Mouse (Mus musculus): ENCODE results near the gene Gm49387. TPM values are rescaled to one million over a fixed set of nuclear protein-coding genes. Genes with fewer than 3 reads are reported as not detected.
A peak's percentile ranks its signal among the peaks of the same experiment; 100 is the strongest.

Gm49387 gene
- polyA plus RNA-seq, 1 experiment from 2014 or later = 0.15 TPM

DNA sequence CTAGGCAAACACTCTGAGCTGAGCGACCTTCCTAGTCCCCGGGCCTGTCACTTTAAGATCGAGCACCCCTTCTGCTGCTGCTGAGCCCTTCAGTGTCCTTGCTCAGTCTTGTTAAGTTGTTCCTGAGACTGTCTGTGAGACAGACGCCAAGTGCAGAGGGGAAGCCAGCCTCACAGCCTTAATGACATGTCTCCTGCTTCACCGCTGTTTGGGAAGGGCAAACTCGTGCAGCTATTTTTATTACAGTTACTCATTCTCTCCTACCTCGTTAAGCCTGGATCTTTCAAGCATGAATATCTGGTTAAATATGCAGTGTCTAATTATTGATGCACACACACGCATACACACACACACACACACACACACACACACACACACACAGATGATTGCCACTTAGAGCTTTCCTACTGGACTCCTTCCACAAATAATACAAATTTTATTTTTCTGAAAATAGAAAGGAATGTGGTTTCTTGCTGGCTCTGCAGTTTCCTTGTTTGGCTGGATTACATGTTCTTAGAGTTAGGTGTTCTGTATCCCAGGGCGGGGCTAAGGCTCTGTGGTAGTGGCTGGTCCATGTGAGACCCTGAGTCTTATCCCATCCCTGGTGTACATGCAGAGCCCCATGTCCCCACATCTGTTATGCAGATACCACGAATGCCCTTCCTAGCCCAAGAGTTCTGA lies 19.0 kb upstream of the Gm49387 start:
- H3K27ac ChIP-seq = peak overlapping the region; percentile 9; the same call in 1 of the 2 replicates
- no peak overlapping the region for H3K9ac ChIP-seq
- H3K4me3 ChIP-seq = no peak overlapping the region
- H3K4me2 ChIP-seq (replicated peaks) = no peak overlapping the region
- no peaks in the 10 kb centered on the region for H3K36me3 ChIP-seq
- peaks cover 59% of the 10 kb centered on the region for H3K4me1 ChIP-seq
- 53% methylated on average over 10 of the region's 10 CpGs for WGBS
- no peak for ATAC-seq (ENCODE audit: low FRiP score, low read depth)
- no peaks in the 10 kb centered on the region for H3K9me3 ChIP-seq
- no peaks in the 10 kb centered on the region for H3K27me3 ChIP-seq (replicated peaks)

DNA sequence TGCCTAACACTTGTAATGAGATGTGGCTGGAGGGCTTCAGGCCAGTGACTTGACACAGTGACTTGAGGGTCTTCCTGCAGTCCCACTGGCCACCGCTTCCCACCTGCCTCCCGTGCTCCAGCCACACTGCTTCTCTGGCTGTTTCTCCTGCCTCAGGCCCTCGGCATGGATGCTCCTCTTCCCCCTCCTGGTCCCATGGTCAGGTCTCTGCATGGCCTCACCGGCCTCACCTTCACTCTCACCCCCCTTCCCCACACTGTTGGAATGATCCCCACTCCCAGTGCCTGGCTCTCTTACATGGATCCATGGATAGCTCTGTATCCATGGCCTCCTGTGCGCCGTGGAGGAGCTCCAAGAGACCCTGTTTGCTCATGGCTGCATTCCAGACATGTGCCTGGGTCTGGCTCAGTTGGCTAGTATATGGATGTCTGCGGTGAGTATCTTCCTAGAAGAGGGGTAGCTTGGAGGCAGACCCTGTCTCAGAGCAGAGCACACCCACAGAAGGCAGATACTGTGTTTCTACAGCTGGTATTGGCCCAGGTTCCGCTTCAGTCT lies 17.5 kb upstream of the Gm49387 start:
- Histone ChIP-seq H3K4me2 (replicated peaks) (no peak overlapping the region), H3K36me3 (no peaks in the 10 kb centered on the region), H3K27me3 (replicated peaks) (no peaks in the 10 kb centered on the region), H3K9me3 (no peaks in the 10 kb centered on the region), H3K4me3 (no peak overlapping the region), H3K9ac (no peak overlapping the region), H3K27ac (no peak overlapping the region), H3K4me1 (peaks cover 45% of the 10 kb centered on the region)
- no peak for ATAC-seq (ENCODE audit: low FRiP score, low read depth)
- 96% methylated on average over 8 of the region's 8 CpGs for WGBS

DNA sequence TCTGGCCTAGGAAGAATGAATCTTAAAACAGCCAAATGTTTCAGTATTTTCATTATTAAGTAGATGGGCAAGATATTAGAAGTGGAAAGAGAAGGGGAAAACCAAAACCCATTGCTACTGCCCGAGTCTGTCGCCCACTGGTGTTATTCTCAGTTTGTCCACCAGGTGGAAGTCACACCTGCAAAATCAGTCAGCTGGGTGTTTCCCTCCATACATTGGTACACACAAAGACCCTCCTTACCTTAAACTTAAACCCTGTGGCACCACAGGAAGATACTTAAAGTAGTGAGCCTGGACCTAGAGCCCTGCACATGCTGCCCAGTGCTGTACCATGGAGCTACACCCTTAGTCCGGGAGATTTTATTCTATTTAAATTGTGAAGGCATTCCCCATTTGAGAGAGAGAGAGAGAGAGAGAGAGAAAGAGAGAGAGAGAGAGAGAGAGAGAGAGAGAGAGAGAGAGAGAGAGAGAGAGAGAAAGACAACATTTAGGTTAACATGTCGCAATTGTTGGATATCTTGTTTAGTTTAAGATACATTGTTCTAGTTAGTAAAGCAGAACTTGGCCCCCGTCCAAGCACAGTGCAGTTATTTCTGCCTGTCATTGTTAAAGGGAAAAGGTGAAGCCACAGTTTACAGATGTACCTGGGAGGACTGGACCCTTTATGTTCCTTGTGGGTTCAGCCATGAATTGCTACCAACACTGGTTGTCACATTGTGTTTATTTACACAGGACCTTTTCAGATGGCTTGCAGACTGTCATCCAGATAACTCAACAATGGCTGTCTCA lies 16.4 kb upstream of the Gm49387 start:
- Histone ChIP-seq H3K4me1 (peaks cover 34% of the 10 kb centered on the region), H3K27ac (no peak overlapping the region), H3K36me3 (no peaks in the 10 kb centered on the region), H3K4me3 (no peak overlapping the region), H3K4me2 (replicated peaks) (no peak overlapping the region), H3K9ac (no peak overlapping the region), H3K27me3 (replicated peaks) (no peaks in the 10 kb centered on the region), H3K9me3 (no peaks in the 10 kb centered on the region)
- 54% methylated on average over 5 of the region's 5 CpGs for whole genome bisulfite sequencing
- ATAC-seq (ENCODE audit: low FRiP score, low read depth) = no peak

DNA sequence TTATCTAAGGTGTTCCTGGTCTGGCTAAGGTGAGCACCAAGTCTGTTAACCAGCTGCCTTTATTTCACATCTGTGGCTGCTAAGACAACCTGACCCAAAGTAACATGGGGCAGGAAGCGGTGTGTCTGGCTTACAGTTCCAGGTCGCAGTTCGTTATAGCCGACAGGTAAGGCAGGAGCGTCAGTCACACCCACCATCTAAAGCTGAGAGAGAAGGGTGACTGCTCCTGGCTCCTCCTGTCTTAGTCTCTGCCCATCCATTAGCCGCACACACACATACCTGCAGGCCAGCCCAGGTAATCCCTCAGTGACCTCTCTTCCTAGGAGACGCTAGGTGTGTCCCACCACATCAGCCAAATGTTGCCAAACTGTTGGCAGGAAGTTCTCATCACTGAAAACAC lies 15.7 kb upstream of the Gm49387 start:
- no peak for ATAC-seq (ENCODE audit: low FRiP score, low read depth)
- Histone ChIP-seq H3K9ac (no peak overlapping the region), H3K9me3 (no peaks in the 10 kb centered on the region), H3K36me3 (no peaks in the 10 kb centered on the region), H3K27me3 (replicated peaks) (no peaks in the 10 kb centered on the region), H3K4me3 (no peak overlapping the region), H3K27ac (no peak overlapping the region), H3K4me1 (peaks cover 30% of the 10 kb centered on the region), H3K4me2 (replicated peaks) (no peak overlapping the region)
- WGBS = 83% methylated on average over 7 of the region's 7 CpGs

DNA sequence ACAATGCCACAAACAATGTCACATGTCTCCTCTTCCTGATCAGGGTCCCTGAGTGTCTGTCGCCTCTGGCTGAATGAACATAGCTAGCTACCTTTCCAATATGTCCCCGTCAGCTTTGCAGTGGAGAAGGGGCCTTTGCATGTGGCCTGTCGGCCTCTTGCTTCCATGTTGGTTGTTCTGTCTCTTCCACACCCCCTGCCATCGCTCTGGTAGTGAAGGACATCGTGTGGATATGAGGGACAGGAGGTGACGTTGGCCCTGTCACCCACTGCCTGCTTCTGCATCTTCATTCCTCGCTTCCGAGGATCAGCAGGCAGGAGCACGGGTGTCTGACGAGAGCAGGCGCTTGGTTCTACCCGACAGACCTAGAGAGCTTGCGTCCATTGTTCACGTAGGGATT lies 14.7 kb upstream of the Gm49387 start:
- Histone ChIP-seq H3K4me3 (no peak overlapping the region), H3K4me1 (peaks cover 21% of the 10 kb centered on the region), H3K4me2 (replicated peaks) (no peak overlapping the region), H3K27ac (no peak overlapping the region), H3K9ac (no peak overlapping the region), H3K36me3 (no peaks in the 10 kb centered on the region), H3K27me3 (replicated peaks) (no peaks in the 10 kb centered on the region), H3K9me3 (peaks cover 2% of the 10 kb centered on the region; the same call in 1 of the 2 replicates)
- no peak for ATAC-seq (ENCODE audit: low FRiP score, low read depth)
- WGBS = 87% methylated on average over 14 of the region's 14 CpGs

DNA sequence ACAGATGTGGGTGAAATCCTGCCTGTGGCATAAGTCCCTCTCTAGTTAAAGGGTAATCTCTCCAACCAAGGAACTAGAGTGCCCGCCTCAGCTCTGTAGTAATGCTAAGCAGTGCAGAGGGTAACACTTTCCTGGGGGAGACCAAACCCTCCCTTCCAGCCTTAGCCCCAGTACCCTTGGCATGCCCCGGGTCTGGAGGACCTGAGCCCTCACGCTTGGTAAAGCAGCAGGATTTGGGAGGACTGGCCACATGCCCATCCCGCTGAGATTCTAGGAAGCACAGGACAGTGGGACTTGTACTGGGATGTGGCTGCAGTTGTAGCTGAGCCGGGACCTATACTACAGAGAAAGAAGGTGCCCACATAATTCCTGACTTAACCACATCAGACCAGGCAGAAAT lies 14.1 kb upstream of the Gm49387 start:
- WGBS = 89% methylated on average over 5 of the region's 5 CpGs
- H3K36me3 ChIP-seq = no peaks in the 10 kb centered on the region
- H3K27ac ChIP-seq = no peak overlapping the region
- H3K4me1 ChIP-seq = peaks cover 16% of the 10 kb centered on the region
- H3K27me3 ChIP-seq (replicated peaks) = no peaks in the 10 kb centered on the region
- H3K4me3 ChIP-seq = no peak overlapping the region
- no peak for ATAC-seq (ENCODE audit: low FRiP score, low read depth)
- peaks cover 4% of the 10 kb centered on the region; the same call in 1 of the 2 replicates for H3K9me3 ChIP-seq
- H3K4me2 ChIP-seq (replicated peaks) = no peak overlapping the region
- no peak overlapping the region for H3K9ac ChIP-seq

DNA sequence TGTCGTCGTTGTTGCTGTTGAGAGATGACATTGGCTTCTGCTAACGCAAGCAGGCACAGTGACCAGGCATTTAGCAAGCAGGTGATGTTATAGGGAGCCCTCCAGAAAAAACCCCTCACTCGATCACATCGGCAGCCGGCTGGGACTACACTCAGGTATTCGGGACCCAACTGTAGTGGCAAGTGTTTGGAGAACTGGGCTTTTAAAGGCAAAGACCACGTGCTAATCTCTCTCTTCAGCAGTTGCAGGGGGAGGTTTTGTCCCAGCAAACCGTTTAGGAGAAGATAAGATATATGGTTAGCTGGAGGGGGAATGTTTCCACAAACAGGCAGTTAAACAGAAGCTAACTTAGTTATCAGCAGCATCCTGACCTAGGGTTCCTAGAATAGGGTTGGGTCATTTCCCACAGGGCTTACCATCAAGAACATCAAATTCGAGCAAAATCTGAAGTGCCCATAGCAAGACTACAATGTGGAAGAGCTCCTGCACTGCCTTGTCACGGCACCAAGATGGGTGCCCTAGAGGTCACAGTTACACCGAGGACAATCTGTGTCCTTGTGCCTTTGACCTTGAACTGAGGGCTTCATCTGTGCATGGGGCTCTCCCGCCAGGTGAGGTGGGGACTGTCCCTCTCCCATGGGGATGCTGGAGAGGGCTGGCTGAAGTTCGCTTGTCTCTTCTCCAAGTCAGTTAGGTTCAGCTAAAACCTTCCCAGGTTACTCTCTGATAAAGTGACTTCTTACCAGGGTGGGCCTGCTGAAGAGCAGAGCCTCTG lies 12.6 kb upstream of the Gm49387 start:
- Histone ChIP-seq H3K9me3 (peaks cover 4% of the 10 kb centered on the region; the same call in 1 of the 2 replicates), H3K4me2 (replicated peaks) (no peak overlapping the region), H3K27me3 (replicated peaks) (no peaks in the 10 kb centered on the region), H3K9ac (no peak overlapping the region), H3K36me3 (no peaks in the 10 kb centered on the region), H3K4me3 (no peak overlapping the region), H3K27ac (no peak overlapping the region), H3K4me1 (peaks cover 8% of the 10 kb centered on the region)
- ATAC-seq (ENCODE audit: low FRiP score, low read depth) = no peak
- 85% methylated on average over 14 of the region's 14 CpGs for WGBS

DNA sequence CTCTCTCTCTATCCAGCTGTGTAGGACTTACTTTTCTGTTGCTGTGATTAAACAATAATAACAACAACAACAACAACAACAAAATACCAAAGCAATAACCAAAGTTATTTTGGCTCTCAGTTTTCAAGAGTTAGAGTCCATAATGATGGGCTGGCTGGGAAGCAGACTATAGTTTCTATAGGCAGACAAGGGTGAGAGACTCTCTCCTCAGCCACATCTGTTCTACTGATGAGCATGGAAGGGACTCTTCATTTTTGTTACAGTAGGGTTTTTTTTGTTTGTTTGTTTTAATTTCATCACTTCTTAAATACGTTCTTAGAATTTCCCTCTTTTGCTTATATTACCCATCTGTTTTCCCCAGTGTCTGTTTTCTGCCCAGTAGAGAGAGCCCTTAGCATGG lies 11.9 kb upstream of the Gm49387 start:
- no peaks in the 10 kb centered on the region for H3K36me3 ChIP-seq
- H3K9ac ChIP-seq = no peak overlapping the region
- peaks cover 7% of the 10 kb centered on the region for H3K4me1 ChIP-seq
- WGBS = 89% methylated on average over 1 of the region's 1 CpGs
- H3K4me2 ChIP-seq (replicated peaks) = no peak overlapping the region
- H3K9me3 ChIP-seq = peaks cover 4% of the 10 kb centered on the region; the same call in 1 of the 2 replicates
- H3K27ac ChIP-seq = no peak overlapping the region
- no peaks in the 10 kb centered on the region for H3K27me3 ChIP-seq (replicated peaks)
- ATAC-seq (ENCODE audit: low FRiP score, low read depth) = no peak
- H3K4me3 ChIP-seq = no peak overlapping the region

DNA sequence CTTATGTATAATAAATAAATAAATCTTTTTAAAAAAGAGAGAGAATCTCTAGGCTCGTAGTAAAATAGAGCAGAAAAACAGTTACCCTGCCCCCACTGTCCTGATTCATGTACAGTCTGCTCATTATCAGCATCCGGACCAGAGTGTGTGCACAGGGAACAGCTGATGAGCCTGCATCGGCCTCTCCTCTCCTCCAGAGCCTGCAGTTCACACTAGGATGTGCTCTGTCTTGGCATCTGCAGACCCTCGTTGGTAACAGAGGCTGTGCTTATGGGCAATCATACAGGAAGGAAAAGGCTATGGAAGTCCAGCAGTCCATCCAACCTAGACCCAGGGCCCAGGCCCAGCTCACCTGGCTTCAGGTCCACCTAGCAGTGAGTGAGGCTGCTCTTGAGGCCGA lies 11.4 kb upstream of the Gm49387 start:
- no peak overlapping the region for H3K27ac ChIP-seq
- H3K4me2 ChIP-seq (replicated peaks) = no peak overlapping the region
- H3K9me3 ChIP-seq = peaks cover 4% of the 10 kb centered on the region; the same call in 1 of the 2 replicates
- no peak for ATAC-seq (ENCODE audit: low FRiP score, low read depth)
- WGBS = 76% methylated on average over 5 of the region's 5 CpGs
- H3K4me1 ChIP-seq = peaks cover 2% of the 10 kb centered on the region; the same call in 1 of the 2 replicates
- H3K27me3 ChIP-seq (replicated peaks) = no peaks in the 10 kb centered on the region
- H3K4me3 ChIP-seq = no peak overlapping the region
- H3K9ac ChIP-seq = no peak overlapping the region
- no peaks in the 10 kb centered on the region for H3K36me3 ChIP-seq

DNA sequence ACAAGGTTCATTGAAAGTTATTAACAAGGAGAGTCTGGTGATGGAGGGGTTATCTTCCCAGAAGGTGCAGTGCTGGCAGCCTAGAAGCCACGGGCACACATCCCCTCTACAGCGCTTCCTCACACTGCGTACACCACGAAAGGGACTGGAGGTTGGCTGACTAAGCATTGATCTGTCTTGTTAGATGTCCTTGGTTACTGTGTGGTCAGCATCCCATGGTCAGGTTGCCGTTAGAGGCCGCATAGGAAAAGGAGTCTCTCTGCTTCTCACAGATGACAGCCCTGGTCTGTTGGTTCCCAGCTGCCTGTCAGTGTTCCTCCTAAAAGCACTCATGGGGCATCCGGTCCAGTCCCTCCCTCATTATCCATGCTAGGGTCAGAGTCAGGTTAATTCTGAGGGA lies 10.5 kb upstream of the Gm49387 start:
- Histone ChIP-seq H3K27me3 (replicated peaks) (no peaks in the 10 kb centered on the region), H3K9me3 (peaks cover 4% of the 10 kb centered on the region; the same call in 1 of the 2 replicates), H3K4me1 (no peaks in the 10 kb centered on the region; the same call in 1 of the 2 replicates), H3K36me3 (no peaks in the 10 kb centered on the region), H3K27ac (no peak overlapping the region), H3K4me3 (no peak overlapping the region), H3K4me2 (replicated peaks) (no peak overlapping the region), H3K9ac (no peak overlapping the region)
- ATAC-seq (ENCODE audit: low FRiP score, low read depth) = no peak
- WGBS = 92% methylated on average over 7 of the region's 7 CpGs

DNA sequence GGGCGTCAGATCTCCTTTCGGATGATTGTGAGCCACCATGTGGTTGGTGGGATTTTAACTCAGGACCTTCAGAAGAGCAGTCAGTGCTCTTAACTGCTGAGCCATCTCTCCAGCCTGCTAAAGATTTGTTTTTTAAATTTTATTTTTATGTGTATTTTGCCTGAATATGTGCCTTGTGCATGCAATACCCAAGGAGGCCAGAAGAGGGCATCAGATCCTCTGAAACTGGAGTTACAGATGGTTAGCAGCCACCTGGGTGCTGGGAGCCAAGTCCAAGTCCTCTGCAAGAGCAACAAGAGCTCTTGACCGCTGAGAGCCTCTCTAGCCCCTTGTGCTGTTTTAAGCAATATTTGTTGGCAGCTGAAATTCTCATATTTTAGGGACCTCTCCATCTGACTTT lies 9.7 kb upstream of the Gm49387 start:
- Histone ChIP-seq H3K4me3 (no peak overlapping the region), H3K4me1 (no peaks in the 10 kb centered on the region; the same call in 1 of the 2 replicates), H3K9ac (no peak overlapping the region), H3K9me3 (peaks cover 4% of the 10 kb centered on the region; the same call in 1 of the 2 replicates), H3K36me3 (no peaks in the 10 kb centered on the region), H3K27me3 (replicated peaks) (no peaks in the 10 kb centered on the region), H3K27ac (no peak overlapping the region), H3K4me2 (replicated peaks) (no peak overlapping the region)
- ATAC-seq (ENCODE audit: low FRiP score, low read depth) = no peak
- 97% methylated on average over 3 of the region's 3 CpGs for WGBS

DNA sequence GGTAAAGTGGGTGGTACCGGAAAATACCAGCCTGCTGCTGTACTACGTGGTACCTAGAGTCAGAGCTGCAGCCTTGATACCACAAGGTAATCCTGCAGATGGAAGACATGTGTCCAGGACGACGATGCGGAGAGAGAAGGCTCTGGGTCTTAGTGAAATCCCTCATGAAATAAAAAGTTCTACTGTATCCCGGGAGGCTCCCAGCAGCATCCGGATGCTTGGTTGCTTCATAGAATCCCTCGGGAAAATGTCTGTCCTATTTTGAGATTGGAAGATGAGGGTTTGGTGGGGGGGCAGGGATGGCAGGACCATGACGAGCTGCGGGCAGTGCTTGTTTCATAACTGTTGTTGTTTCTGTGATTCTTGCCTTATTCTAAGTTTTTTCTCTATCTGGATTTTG lies 7.3 kb upstream of the Gm49387 start:
- Histone ChIP-seq H3K36me3 (no peaks in the 10 kb centered on the region), H3K27me3 (replicated peaks) (no peaks in the 10 kb centered on the region), H3K27ac (no peak overlapping the region), H3K4me2 (replicated peaks) (no peak overlapping the region), H3K9me3 (peaks cover 4% of the 10 kb centered on the region; the same call in 1 of the 2 replicates), H3K9ac (no peak overlapping the region), H3K4me1 (no peaks in the 10 kb centered on the region; the same call in 1 of the 2 replicates), H3K4me3 (no peak overlapping the region)
- no peak for ATAC-seq (ENCODE audit: low FRiP score, low read depth)
- 91% methylated on average over 10 of the region's 10 CpGs for WGBS

All from neural tube, embryonic 12.5 days (tissue).